Mouse (Mus musculus) spleen, postnatal 10 days (tissue): Measurements from ENCODE around the gene Tmx2.
A peak's percentile ranks its signal among the peaks of the same experiment; 100 is the strongest.
"Not testable (repeated sequence)": the region's sequence is repeated elsewhere in the genome, so short reads cannot be mapped to it uniquely, and the experiment has no call there.

Experiments used
- DNase-seq, 2 experiments: peaks; one replicate each; pipeline ENCODE4 v3.0.0; 2021 to 2022; ENCODE audit warnings: low spot score in 2 of 2

The Tmx2 gene

GRCm38 (mm10) chr2:84688080-84688844 is 9.3 kb upstream of the Tmx2 start:
- no peak for DNase-seq

- DNase-seq: peak; percentile 44 to 65
These were observed 3.8 kb upstream of the Tmx2 start for GRCm38 (mm10) chr2:84682605-84683183.

GRCm38 (mm10) chr2:84677968-84678880 is 716 bp downstream of the Tmx2 start, which contains the start of the genes Gm28635 and Med19:
Gm28635 (minus strand) TSS chr2:84678041.
Med19 (plus strand) TSS chr2:84678402.
- peak; percentile 74 to 93 for DNase-seq

GRCm38 (mm10) chr2:84677270-84677967 is 1.5 kb downstream of the Tmx2 start:
- no peak for DNase-seq

- not testable (repeated sequence) for DNase-seq
These were observed 7.4 kb downstream of the Tmx2 start for GRCm38 (mm10) chr2:84671535-84671934.

- peak; percentile 77 to 88 for DNase-seq
These were observed 8.4 kb downstream of the Tmx2 start, which contains the start of gene Selenoh for GRCm38 (mm10) chr2:84670569-84670933. Selenoh (minus strand) TSS chr2:84670770.

GRCm38 (mm10) chr2:84669828-84670568 is 8.9 kb downstream of the Tmx2 start:
- peak in 1 of 2 experiments; percentile 56 for DNase-seq

GRCm38 (mm10) chr2:84666081-84666480 is 12.9 kb downstream of the Tmx2 start:
- DNase-seq: no peak

- peak; percentile 51 to 81 for DNase-seq
These were observed 16.1 kb downstream of the Tmx2 start for GRCm38 (mm10) chr2:84662866-84663265.

GRCm38 (mm10) chr2:84660253-84660652 is 18.7 kb downstream of the Tmx2 start:
- DNase-seq: peak in 1 of 2 experiments; percentile 50

- no peak for DNase-seq
These were observed 20.1 kb downstream of the Tmx2 start, which contains the start of gene Btbd18 for GRCm38 (mm10) chr2:84658806-84659205. Btbd18 (plus strand) TSS chr2:84659079.

- DNase-seq: no peak
These were observed 23.1 kb downstream of the Tmx2 start for GRCm38 (mm10) chr2:84655864-84656263.

GRCm38 (mm10) chr2:84653354-84653753 is 25.6 kb downstream of the Tmx2 start:
- no peak for DNase-seq

- DNase-seq: peak in 1 of 2 experiments; percentile 54
These were observed 28.3 kb downstream of the Tmx2 start, which contains the start of gene Ctnnd1 for GRCm38 (mm10) chr2:84650464-84651195. Ctnnd1 (minus strand) TSS chr2:84650765.

- DNase-seq: peak; percentile 31 to 38
These were observed 29.3 kb downstream of the Tmx2 start for GRCm38 (mm10) chr2:84649674-84650073.

GRCm38 (mm10) chr2:84648369-84648768 is 30.6 kb downstream of the Tmx2 start:
- DNase-seq: no peak

- DNase-seq: no peak
These were observed 31.8 kb downstream of the Tmx2 start for GRCm38 (mm10) chr2:84647051-84647568.

- DNase-seq: no peak
These were observed 32.8 kb downstream of the Tmx2 start for GRCm38 (mm10) chr2:84646138-84646537.

- DNase-seq: no peak
These were observed 38.1 kb downstream of the Tmx2 start for GRCm38 (mm10) chr2:84640833-84641232.
